Mouse (Mus musculus) layer of hippocampus, adult 9-10 months (tissue): Measurements from ENCODE around the gene Zfp967.
"Not testable (repeated sequence)": the region's sequence is repeated elsewhere in the genome, so short reads cannot be mapped to it uniquely, and the experiment has no call there.

ENCODE experiments used
- DNase-seq: peaks from one replicate; pipeline ENCODE4 v3.0.0; 2022; ENCODE audit warnings: low spot score

Gene Zfp967

GRCm38 (mm10) chr2:176520756-176521155 lies at the start of gene Zfp967:
Gene Zfp967, plus strand, starts transcription at chr2:176521056.
- DNase-seq = not testable (repeated sequence)

GRCm38 (mm10) chr2:176486683-176487082 lies 34.2 kb upstream of the Zfp967 start, which contains the start of gene Gm14434:
Gene Gm14434, minus strand, starts transcription at chr2:176486783.
- DNase-seq = not testable (repeated sequence)
